17 mouse cellular contexts compared by ENCODE assay signal in the genomic region with DNA sequence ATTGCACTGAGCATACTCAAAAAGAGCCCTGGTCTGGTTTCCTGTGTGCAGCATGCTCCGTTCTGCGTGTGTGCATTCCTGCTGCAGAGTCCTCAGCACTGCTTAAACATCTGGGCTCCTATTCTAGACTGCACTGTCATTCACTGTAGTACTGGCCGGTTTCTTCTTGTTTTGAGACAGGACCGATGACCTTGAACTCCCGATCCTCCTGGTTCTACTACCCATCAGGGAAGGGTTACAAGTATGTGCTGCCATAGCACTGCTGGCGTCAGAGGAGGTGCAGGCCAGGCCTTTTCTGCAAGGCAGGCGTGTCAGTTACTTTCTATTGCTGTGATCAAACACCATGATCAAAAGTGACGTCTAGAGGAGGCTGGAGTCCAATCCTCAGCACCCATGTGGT. TPM values are rescaled to one million over a fixed set of nuclear protein-coding genes. Genes with fewer than 3 reads are reported as not detected.
A peak's percentile ranks its signal among the peaks of the same experiment; 100 is the strongest.
DNase-seq lines count a peak whose midpoint lies in the region; ATAC-seq and TF ChIP-seq lines count a peak whose summit lies in the region.
"Had no signal": no experiment of that assay in that cellular context is flagged by ENCODE, and none has a peak within 500 bp of the region (broad histone marks: within the 10 kb centered on the region; RNA-seq: fewer than 3 reads in every experiment).

No protein-coding gene starts in this region.

- no peak overlapping the region for H3K4me3 ChIP-seq in layer of hippocampus, adult 2 months
- H3K4me3 ChIP-seq in ES-Bruce4 (ENCODE audit: low read depth, low read length): no peak overlapping the region
- no peak overlapping the region for H3K4me3 ChIP-seq in limb, embryonic 14.5 days (replicated peaks; ENCODE audit: low read length)
- H3K4me3 ChIP-seq: embryonic facial prominence, embryonic 12.5 days; hindbrain, embryonic 12.5 days; liver, embryonic 15.5 days had no signal

- no peak for ATAC-seq in limb, embryonic 14.5 days (ENCODE audit: low FRiP score, low read depth)
- ATAC-seq: CD4-positive, CD25-positive, alpha-beta regulatory T cell, adult 4 months had no signal

- no peaks in the 10 kb centered on the region for H3K27me3 ChIP-seq in ES-Bruce4 (ENCODE audit: control insufficient read depth, insufficient read depth, low read length, poor library complexity, severe bottlenecking)
- H3K27me3 ChIP-seq in limb, embryonic 14.5 days (ENCODE audit: control insufficient read depth, insufficient read depth, low read length): no peaks in the 10 kb centered on the region
- H3K27me3 ChIP-seq: embryonic facial prominence, embryonic 12.5 days; hindbrain, embryonic 12.5 days; liver, embryonic 15.5 days had no signal

- peaks cover 12% of the 10 kb centered on the region for H3K4me1 ChIP-seq in ES-Bruce4 (ENCODE audit: control insufficient read depth, insufficient read depth, low read length)
- peaks cover 39% of the 10 kb centered on the region for H3K4me1 ChIP-seq in limb, embryonic 14.5 days (ENCODE audit: control insufficient read depth, insufficient read depth, low read length)

- no peak overlapping the region for H3K4me2 ChIP-seq in limb, embryonic 14.5 days (replicated peaks; ENCODE audit: low read depth, low read length, severe bottlenecking)
- H3K4me2 ChIP-seq: embryonic facial prominence, embryonic 12.5 days; hindbrain, embryonic 12.5 days; liver, embryonic 15.5 days had no signal

- H3K27ac ChIP-seq in layer of hippocampus, adult 2 months: peak overlapping the region; percentile 6; the same call in 1 of the 2 replicates
- no peak overlapping the region; the same call in 1 of the 2 replicates for H3K27ac ChIP-seq in ES-Bruce4 (ENCODE audit: insufficient read depth, low read length)
- H3K27ac ChIP-seq in limb, embryonic 14.5 days (replicated peaks; ENCODE audit: low read depth, low read length): peak overlapping the region; percentile 19; the same call in 1 of the 2 replicates
- H3K27ac ChIP-seq: hindbrain, embryonic 12.5 days; liver, embryonic 15.5 days had no signal

- H3K36me3 ChIP-seq in ES-Bruce4 (ENCODE audit: control insufficient read depth, insufficient read depth, low read length, poor library complexity, severe bottlenecking): no peaks in the 10 kb centered on the region
- peaks cover 12% of the 10 kb centered on the region; the same call in 1 of the 2 replicates for H3K36me3 ChIP-seq in limb, embryonic 14.5 days (ENCODE audit: control insufficient read depth, insufficient read depth, low read length)
- H3K36me3 ChIP-seq: hindbrain, embryonic 12.5 days had no signal

- 61% methylated on average over 8 of the region's 8 CpGs for WGBS in limb, embryonic 14.5 days

- no peak for TF ChIP-seq CTCF in layer of hippocampus, adult 2 months (conservative IDR thresholded peaks at IDR 0.05)
- no peak for TF ChIP-seq CTCF in ES-Bruce4 (IDR thresholded peaks at IDR 0.05; ENCODE audit: low read depth, low read length)

- no peaks in the 10 kb centered on the region for H3K9me3 ChIP-seq in ES-Bruce4 (replicated peaks; ENCODE audit: control insufficient read depth, insufficient read depth, low read length, poor library complexity, severe bottlenecking)
- no peaks in the 10 kb centered on the region for H3K9me3 ChIP-seq in limb, embryonic 14.5 days (ENCODE audit: control insufficient read depth, low read length)
- H3K9me3 ChIP-seq: embryonic facial prominence, embryonic 12.5 days; hindbrain, embryonic 12.5 days; liver, embryonic 15.5 days had no signal

- no peak overlapping the region for H3K9ac ChIP-seq in ES-Bruce4 (ENCODE audit: low read depth, poor library complexity, severe bottlenecking)
- H3K9ac ChIP-seq in limb, embryonic 14.5 days (ENCODE audit: low read depth, low read length, severe bottlenecking): no peak overlapping the region
- H3K9ac ChIP-seq: embryonic facial prominence, embryonic 12.5 days; hindbrain, embryonic 12.5 days; liver, embryonic 15.5 days had no signal

- TF ChIP-seq EP300 in ES-Bruce4 (IDR thresholded peaks at IDR 0.05; ENCODE audit: insufficient read depth, low read depth, low read length): 0 out of 2 replicates have a peak, but pooled peaks have one; percentile 21

- no peak for DNase-seq in layer of hippocampus, adult 2 months (ENCODE audit: low spot score in 2 of 2)
- DNase-seq in layer of hippocampus, postnatal 25 days (ENCODE audit: extremely low spot score in 1 of 2, low spot score in 1 of 2): no peak
- peak; percentile 69 for DNase-seq in ZHBTc4 (ENCODE audit: low read depth, low spot score)
- DNase-seq in limb, embryonic 14.5 days (ENCODE audit: low spot score): no peak
- DNase-seq in left cerebral cortex, adult 18-20 months (ENCODE audit: low spot score in 2 of 2): no peak
- no peak for DNase-seq in adrenal gland, postnatal 36 days
- DNase-seq: cerebellum, adult 11-12 months; heart, adult 18-20 months; kidney, adult 18-20 months; lung, postnatal 4 days; midbrain, embryonic 14.5 days; right cerebral cortex, postnatal 14 days had no signal

- no peak for TF ChIP-seq POLR2A in ES-Bruce4 (IDR thresholded peaks at IDR 0.05; ENCODE audit: insufficient read depth, low read length)
- TF ChIP-seq POLR2A in limb, embryonic 14.5 days (IDR thresholded peaks at IDR 0.05; ENCODE audit: borderline replicate concordance, extremely low read depth, insufficient read depth, insufficient read length): no peak

RNA-seq across cellular contexts. Expression of a gene that starts 11.6 kb away (rescaled TPM):
- 10 to 100 TPM; 59.1 to 63.4 TPM for total RNA-seq in layer of hippocampus, adult 2 months (2021)
- 10 to 100 TPM; 59.6 to 62.8 TPM for total RNA-seq in layer of hippocampus, postnatal 25 days (2021)
- 18.4 and 21.4 TPM in 2 replicates for polyA plus RNA-seq in ES-Bruce4 (2011; ENCODE audit: insufficient read depth, insufficient read length, low read depth, missing spikeins)
- polyA plus RNA-seq in limb, embryonic 14.5 days (2012; rRNA removed): 36.7 and 46.7 TPM in 2 replicates
- 11.4 and 11.5 TPM in 2 replicates for polyA plus RNA-seq in limb, embryonic 14.5 days (2014; fragmentation: Nextera tagmentation; extraction: Ambion mirVana)
- total RNA-seq in left cerebral cortex, adult 18-20 months (2021): 10 to 100 TPM; 46.3 to 47.9 TPM
- 10 to 100 TPM; 48.6 to 54.2 TPM for total RNA-seq in adrenal gland, postnatal 36 days (2021)

RNA-seq across cellular contexts. Expression of a gene that starts 27.9 kb away (rescaled TPM):
- 10 to 100 TPM; 78.8 to 82.5 TPM for total RNA-seq in layer of hippocampus, adult 2 months (2021)
- total RNA-seq in layer of hippocampus, postnatal 25 days (2021): 10 to 100 TPM; 84.4 to 85.8 TPM
- polyA plus RNA-seq in ES-Bruce4 (2011; ENCODE audit: insufficient read depth, insufficient read length, low read depth, missing spikeins): 69.2 and 71.5 TPM in 2 replicates
- 27.8 and 35.9 TPM in 2 replicates for polyA plus RNA-seq in limb, embryonic 14.5 days (2012; rRNA removed)
- polyA plus RNA-seq in limb, embryonic 14.5 days (2014; fragmentation: Nextera tagmentation; extraction: Ambion mirVana): 17.6 and 18.6 TPM in 2 replicates
- total RNA-seq in left cerebral cortex, adult 18-20 months (2021): 10 to 100 TPM; 61.2 to 68.1 TPM
- 10 to 100 TPM; 44.6 to 63.8 TPM for total RNA-seq in adrenal gland, postnatal 36 days (2021)
